ENCODE assay signal across 9 mouse cellular contexts in the genomic region with DNA sequence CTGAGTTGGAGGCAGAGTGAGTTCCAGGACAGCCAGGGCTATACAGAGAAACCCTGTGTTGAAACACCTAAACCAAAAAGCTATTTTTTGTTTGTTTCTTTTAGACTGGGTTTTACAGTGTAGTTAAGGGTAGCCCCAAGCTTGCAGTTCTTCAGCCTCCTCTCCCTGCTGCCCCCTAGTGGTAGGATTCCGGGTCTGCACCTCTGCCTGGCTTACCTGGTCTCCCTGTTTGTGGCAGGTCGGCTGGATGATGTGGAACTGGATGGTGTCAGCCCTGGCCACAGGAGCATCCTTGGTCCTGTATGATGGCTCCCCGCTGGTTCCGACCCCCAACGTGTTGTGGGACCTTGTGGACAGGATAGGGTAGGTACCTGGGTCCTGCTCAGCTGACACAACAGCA. TPM values are rescaled to one million over a fixed set of nuclear protein-coding genes. Genes with fewer than 3 reads are reported as not detected.
DNase-seq lines count a peak whose midpoint lies in the region; ATAC-seq and TF ChIP-seq lines count a peak whose summit lies in the region.
"Had no signal": no experiment of that assay in that cellular context is flagged by ENCODE, and none has a peak within 500 bp of the region (broad histone marks: within the 10 kb centered on the region; RNA-seq: fewer than 3 reads in every experiment).

No protein-coding gene starts in this region.

- H3K9ac ChIP-seq in limb, embryonic 11.5 days (ENCODE audit: low read length) = no peak overlapping the region
- H3K9ac ChIP-seq: hindbrain, embryonic 15.5 days had no signal

- H3K4me1 ChIP-seq in cortical plate, adult 2 months (ENCODE audit: control insufficient read depth, insufficient read depth, low read length) = peaks cover 6% of the 10 kb centered on the region
- H3K4me1 ChIP-seq in limb, embryonic 11.5 days (ENCODE audit: control insufficient read depth, insufficient read depth, low read length) = no peaks in the 10 kb centered on the region

- DNase-seq in adrenal gland, postnatal 10 days = peak; percentile 61
- no peak for DNase-seq in adrenal gland, adult 2 months
- DNase-seq in ovary, postnatal 14 days (ENCODE audit: low spot score) = peak; percentile 37
- no peak for DNase-seq in ovary, postnatal 36 days (ENCODE audit: low spot score)
- DNase-seq in limb, embryonic 11.5 days (ENCODE audit: low spot score) = peak; percentile 74
- DNase-seq in retina, postnatal 1 day = peak; percentile 66
- DNase-seq in layer of hippocampus, postnatal 14 days (ENCODE audit: low spot score in 2 of 2) = no peak

- H3K27ac ChIP-seq in cortical plate, adult 2 months (ENCODE audit: insufficient read depth, low read length) = no peak overlapping the region
- H3K27ac ChIP-seq in limb, embryonic 11.5 days (replicated peaks; ENCODE audit: low read depth, low read length) = no peak overlapping the region
- H3K27ac ChIP-seq: hindbrain, embryonic 15.5 days had no signal

- no peak for TF ChIP-seq POLR2A in cortical plate, adult 2 months (IDR thresholded peaks at IDR 0.05; ENCODE audit: extremely low read depth, insufficient read depth, low read length)

- H3K36me3 ChIP-seq in limb, embryonic 11.5 days (ENCODE audit: control insufficient read depth, insufficient read depth, low read length) = peaks cover 2% of the 10 kb centered on the region

- H3K27me3 ChIP-seq in limb, embryonic 11.5 days (ENCODE audit: control insufficient read depth, insufficient read depth, low read length) = no peaks in the 10 kb centered on the region
- H3K27me3 ChIP-seq: hindbrain, embryonic 15.5 days had no signal

- ATAC-seq in limb, embryonic 11.5 days (ENCODE audit: insufficient number of reproducible peaks, low FRiP score, low TSS enrichment, low read depth) = no peak

- WGBS in limb, embryonic 11.5 days = 41% methylated on average over 5 of the region's 5 CpGs

- no peak overlapping the region for H3K4me2 ChIP-seq in limb, embryonic 11.5 days (ENCODE audit: low read depth, severe bottlenecking)
- H3K4me2 ChIP-seq: hindbrain, embryonic 15.5 days had no signal

- no peak overlapping the region for H3K4me3 ChIP-seq in cortical plate, adult 2 months (ENCODE audit: insufficient read depth, low read length)
- no peak overlapping the region for H3K4me3 ChIP-seq in limb, embryonic 11.5 days (ENCODE audit: low read depth, low read length)
- H3K4me3 ChIP-seq: hindbrain, embryonic 15.5 days had no signal

- no peaks in the 10 kb centered on the region for H3K9me3 ChIP-seq in limb, embryonic 11.5 days (ENCODE audit: control insufficient read depth, low read length)
- H3K9me3 ChIP-seq: hindbrain, embryonic 15.5 days had no signal

- TF ChIP-seq CTCF in cortical plate, adult 2 months (IDR thresholded peaks at IDR 0.05; ENCODE audit: extremely low read depth, insufficient read depth, low read length) = peak; percentile 83

RNA-seq across cellular contexts. Expression of gene Tmem132b, which starts 22.0 kb away (rescaled TPM):
- 1 to 10 TPM in 1 of 2 experiments, under 1 TPM in 1; 0.70 to 1.2 TPM for total RNA-seq in adrenal gland, postnatal 10 days (2021)
- 1 to 10 TPM; 1.5 to 1.7 TPM for total RNA-seq in adrenal gland, adult 2 months (2021)
- 0.26 and 1.8 TPM in 2 replicates for polyA plus RNA-seq in adrenal gland, adult 2 months (2012; rRNA removed)
- polyA plus RNA-seq in cortical plate, adult 2 months (2012; rRNA removed) = 31.5 and 36.1 TPM in 2 replicates
- polyA plus RNA-seq in limb, embryonic 11.5 days (2014; fragmentation: Nextera tagmentation; extraction: Ambion mirVana) = 0.08 and 0.09 TPM in 2 replicates
- 100 to 1,000 TPM in 1 of 2 experiments, 10 to 100 TPM in 1; 98.9 to 106 TPM for total RNA-seq in layer of hippocampus, postnatal 14 days (2021)

RNA-seq across cellular contexts. Expression of gene Aacs, which starts 33.9 kb away (rescaled TPM):
- 10 to 100 TPM; 18.1 to 18.5 TPM for total RNA-seq in adrenal gland, postnatal 10 days (2021)
- 100 to 1,000 TPM in 1 of 2 experiments, 10 to 100 TPM in 1; 89.4 to 106 TPM for total RNA-seq in adrenal gland, adult 2 months (2021)
- polyA plus RNA-seq in adrenal gland, adult 2 months (2012; rRNA removed) = 199 and 221 TPM in 2 replicates
- polyA plus RNA-seq in cortical plate, adult 2 months (2012; rRNA removed) = 51.5 and 51.8 TPM in 2 replicates
- polyA plus RNA-seq in limb, embryonic 11.5 days (2014; fragmentation: Nextera tagmentation; extraction: Ambion mirVana) = 35.7 and 40.5 TPM in 2 replicates
- 10 to 100 TPM; 77.1 to 87.7 TPM for total RNA-seq in layer of hippocampus, postnatal 14 days (2021)

Comparison
In these comparisons a context has a peak if more than half of its experiments do, and no peak if none do; other contexts are left out.
1. DNase-seq: peak in adrenal gland, postnatal 10 days (single experiment), ovary, postnatal 14 days (single experiment), limb, embryonic 11.5 days (single experiment) and retina, postnatal 1 day (single experiment); none in adrenal gland, adult 2 months (single experiment), ovary, postnatal 36 days (single experiment) and layer of hippocampus, postnatal 14 days (0 of 2).
2. RNA of gene Tmem132b, which starts 22.0 kb away (total RNA-seq): 98.9 to 106 TPM in layer of hippocampus, postnatal 14 days; 1.5 to 1.7 TPM in adrenal gland, adult 2 months and 0.70 to 1.2 TPM in adrenal gland, postnatal 10 days; every median in the first group is over 10 times any median in the second.